Mouse (Mus musculus) cerebellum, postnatal 10 days (tissue): Measurements from ENCODE around the gene Gpr34.

Source experiments
- DNase-seq, 2 experiments: peaks; one replicate each; pipeline ENCODE4 v3.0.0; 2021; ENCODE audit warnings: mixed read lengths in 2 of 2

The Gpr34 gene

DNA sequence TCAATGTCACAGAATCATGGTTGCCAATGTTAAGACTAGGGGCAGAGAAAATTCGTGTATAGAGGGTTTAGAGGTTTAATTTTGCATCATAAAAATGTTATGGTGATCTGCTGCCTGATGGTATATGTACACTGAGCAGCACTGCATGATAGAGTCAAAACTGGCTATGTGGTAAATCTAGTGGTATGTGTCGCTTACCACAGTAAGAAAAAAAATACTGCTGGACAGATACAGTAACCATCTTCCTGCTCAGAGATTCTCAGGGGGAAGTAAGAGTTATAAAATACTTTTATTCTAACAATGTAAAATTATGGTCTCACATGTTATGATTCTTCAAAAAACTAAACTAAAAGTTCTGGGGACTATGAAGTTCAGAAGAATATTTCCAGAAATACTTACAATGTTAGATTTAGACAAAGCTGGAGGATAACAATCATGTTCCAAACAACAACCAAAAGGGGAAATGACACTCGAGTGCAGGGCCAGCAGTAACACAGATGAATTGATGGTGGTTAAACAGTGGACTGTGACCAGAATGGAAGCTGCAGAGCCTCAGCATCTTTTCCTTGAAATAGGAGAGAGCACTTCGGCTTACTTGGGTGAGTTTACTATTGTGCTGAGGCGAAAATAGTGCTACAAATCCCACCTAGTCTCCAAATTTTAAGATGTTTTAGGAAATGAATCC, at the start of gene Gpr34:
Gene Gpr34, plus strand, starts transcription at position 491 of the 685 bp plus-strand sequence.
- no peak for DNase-seq

DNA sequence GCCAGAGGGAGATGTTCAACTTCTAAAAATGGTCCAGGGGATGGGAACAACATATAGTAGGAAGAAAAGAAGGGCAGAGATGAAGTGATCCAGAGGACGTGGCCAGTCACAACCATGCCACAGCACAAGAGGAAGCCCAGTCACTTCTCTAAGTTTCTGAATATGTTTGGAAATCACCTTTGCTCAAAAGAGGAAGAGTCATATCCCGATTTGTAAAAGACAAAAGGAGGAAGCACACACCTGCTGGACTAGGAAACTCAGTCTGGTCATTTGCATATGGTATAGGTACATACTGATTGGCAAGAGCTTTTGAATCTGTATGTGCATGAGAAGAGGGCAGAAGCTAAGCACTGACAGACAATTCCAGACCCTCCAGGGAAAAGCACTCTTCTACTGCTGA, 32.5 kb upstream of the Gpr34 start:
- no peak for DNase-seq

GRCm38 (mm10) chrX:13599966-13600365, 31.9 kb upstream of the Gpr34 start:
- DNase-seq: no peak

GRCm38 (mm10) chrX:13606741-13607140, 25.1 kb upstream of the Gpr34 start:
- DNase-seq: no peak

GRCm38 (mm10) chrX:13607752-13608151, 24.1 kb upstream of the Gpr34 start:
- no peak for DNase-seq

- no peak for DNase-seq
Measured at GRCm38 (mm10) chrX:13611114-13611513, 20.8 kb upstream of the Gpr34 start.

GRCm38 (mm10) chrX:13612115-13612514, 19.8 kb upstream of the Gpr34 start:
- DNase-seq: no peak

DNA sequence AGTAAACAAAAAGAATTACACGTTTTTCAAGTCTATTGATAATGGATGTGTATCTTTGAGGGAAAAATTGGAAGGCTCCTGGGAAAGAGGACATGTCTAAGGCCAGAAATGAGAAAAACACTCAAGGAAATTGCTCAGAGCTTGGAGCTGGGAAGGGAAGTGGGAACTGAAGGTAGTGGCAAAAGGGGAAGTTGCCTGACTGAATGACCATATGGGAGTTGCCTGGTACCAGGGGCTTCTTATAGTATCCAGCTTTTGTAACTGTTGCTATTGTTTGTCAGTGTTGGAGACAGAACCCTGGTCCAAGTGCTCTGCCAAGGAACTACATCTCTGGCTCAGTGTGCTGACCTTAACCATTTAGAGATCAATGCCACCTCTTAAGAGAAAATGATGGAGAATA, 15.2 kb upstream of the Gpr34 start:
- DNase-seq: no peak

GRCm38 (mm10) chrX:13617294-13617693, 14.6 kb upstream of the Gpr34 start:
- DNase-seq: no peak

GRCm38 (mm10) chrX:13618476-13618875, 13.4 kb upstream of the Gpr34 start:
- DNase-seq: no peak

DNA sequence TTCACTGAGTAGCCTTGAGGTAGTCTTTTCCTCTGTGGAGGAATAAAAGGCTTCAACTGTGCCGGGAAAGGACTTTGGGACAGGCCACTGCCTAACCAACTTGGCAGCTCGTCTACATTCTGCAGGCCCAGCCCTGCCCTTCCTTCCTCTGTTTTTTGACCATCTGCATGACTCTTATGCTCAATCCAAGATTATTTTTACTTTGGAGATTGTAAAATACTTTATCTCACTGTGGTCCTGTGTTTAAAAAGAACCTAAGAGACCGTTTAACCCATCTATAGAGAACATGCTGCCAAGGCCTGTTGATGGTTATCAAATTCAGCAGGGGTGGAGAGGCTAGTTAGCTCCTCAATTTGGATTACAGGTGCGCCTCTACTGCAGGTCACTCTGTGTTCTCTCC, 10.4 kb upstream of the Gpr34 start:
- no peak for DNase-seq

DNA sequence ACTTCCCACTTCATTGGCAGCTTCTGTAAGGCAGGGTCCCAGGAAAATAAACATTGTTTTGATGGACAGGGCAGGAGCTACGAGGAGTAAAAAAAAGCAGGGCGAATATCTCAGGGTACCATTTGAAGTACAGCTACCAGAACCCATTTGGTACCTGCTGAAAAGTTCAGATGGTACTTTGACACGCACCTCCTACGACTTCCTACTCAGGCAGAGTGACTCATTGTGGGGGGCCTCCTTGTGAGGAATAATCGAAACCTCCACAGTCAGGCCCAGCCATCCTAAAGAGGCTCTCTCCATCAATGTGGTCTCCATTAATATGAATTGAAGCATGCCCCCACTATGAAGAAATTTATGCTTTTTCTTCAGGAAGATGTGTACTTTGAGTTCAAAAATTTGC, 9.2 kb upstream of the Gpr34 start:
- no peak for DNase-seq

DNA sequence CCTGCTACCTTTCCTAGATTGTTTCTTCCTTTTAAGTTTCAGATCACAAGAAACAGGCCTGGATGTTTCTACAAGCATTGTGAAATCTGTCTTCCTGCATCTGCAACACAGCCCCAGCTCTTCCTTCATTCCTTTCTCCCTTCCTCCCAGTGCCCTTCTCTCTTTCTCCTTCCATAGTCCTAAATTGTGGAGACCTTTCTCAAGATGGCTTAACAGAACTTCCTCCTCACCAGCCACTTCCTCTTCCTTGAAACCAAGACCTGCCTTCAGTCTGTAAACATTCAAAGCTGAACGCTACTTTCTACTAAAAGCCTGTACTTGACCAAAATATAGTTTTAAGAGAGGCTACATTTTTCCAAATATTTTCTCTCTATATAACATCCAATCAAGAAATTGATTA, 4.5 kb downstream of the Gpr34 start:
- no peak for DNase-seq

- no peak for DNase-seq
Measured at GRCm38 (mm10) chrX:13638894-13639293, 7.0 kb downstream of the Gpr34 start.

GRCm38 (mm10) chrX:13651889-13652288, 20.0 kb downstream of the Gpr34 start:
- no peak for DNase-seq

DNA sequence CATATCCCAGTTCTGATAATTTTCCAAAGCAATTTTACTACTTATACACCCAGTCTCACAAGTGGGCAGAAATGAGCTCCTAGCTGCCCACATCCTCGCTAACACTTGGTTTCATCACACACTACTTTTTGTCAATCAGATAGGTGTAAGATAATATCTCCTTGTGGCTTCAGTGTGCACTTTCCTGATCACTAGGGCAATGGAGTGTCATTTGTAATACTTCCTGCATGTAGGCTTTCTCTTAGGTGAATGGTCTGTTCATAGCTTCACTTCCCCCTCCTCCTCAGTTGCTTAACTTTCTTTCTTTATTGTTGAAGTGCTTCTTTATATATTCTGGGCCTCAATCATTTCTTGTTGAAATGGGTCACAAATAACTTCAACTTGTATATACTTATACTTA, 20.4 kb downstream of the Gpr34 start:
- DNase-seq: no peak

- no peak for DNase-seq
Measured at GRCm38 (mm10) chrX:13655005-13655421, 23.1 kb downstream of the Gpr34 start.

GRCm38 (mm10) chrX:13655906-13656305, 24.0 kb downstream of the Gpr34 start:
- no peak for DNase-seq

DNA sequence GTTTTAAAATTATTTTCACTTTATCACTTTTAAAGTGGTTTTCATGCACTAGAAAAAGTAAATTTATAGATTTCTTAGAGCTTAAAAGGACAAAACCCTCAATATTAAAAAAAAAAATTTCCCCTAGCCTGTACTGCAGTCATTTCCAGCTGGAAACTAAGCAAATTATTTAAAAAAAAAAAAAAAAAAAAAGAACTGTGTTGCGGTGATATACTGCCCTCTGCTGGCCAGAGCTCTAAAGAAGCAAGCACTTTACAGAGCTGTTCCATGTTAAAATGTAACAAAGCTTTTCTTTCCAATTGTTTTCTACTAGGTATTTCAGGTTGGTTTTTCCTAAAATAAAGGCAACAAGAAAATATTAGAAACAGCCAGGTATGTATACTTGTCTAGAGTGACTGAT, 24.8 kb downstream of the Gpr34 start:
- DNase-seq: peak; percentile 69 to 72

DNA sequence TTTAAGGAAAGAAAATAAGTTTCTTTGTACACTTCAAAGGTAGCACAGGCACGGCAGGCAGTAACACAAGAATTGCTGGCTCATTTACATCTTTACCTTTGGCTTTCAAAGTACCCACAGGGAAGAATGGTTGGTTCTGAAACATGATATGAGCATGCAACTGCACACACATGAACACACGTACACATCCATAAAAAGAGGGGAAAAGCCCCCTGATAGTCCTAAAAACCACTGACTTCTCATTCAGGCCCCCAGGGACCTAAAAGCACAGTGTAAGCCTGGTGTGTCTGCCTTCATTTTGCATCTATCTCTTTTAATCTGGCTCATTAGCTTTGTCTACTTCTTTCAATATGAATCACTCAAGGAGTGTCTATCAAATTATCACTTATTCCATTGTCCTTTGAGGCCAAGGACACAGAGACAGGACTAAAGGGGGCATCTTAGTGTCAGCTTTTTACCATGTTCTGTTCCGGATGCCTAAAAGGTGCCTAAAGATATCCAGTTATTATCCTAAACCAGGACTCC, 26.8 kb downstream of the Gpr34 start:
- no peak for DNase-seq

DNA sequence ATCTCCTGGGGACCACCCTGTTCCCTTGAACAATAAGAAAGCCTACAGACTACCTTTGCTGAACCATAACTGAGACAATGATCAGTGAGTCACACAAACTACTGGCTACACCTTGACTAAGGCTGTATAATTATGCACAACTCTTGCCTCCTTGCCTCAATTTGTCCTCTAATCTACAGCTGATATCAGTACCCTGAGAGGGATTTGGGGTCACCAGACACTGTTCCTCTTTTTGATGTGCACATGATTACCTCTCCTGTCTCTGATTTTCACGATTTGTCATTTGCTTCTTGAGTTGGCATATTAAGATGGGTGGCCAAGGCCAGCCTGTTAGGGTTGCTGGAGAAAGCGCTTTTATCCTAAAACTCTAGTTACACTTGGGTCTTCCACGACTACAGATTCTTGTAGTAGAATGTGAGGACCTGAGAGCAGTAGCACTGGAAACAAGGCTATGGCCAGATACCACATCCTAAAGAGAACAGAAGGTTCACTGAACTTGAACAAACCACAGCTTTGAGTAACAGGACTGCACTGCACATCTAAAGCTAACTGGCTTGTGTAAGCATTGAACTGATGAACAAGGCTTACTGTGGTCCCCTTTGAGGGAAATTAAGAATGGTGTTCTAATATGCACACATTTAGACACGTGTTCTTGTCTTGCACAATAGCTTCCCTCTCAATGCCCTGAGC, 27.5 kb downstream of the Gpr34 start:
- DNase-seq: no peak

GRCm38 (mm10) chrX:13661063-13661462, 29.2 kb downstream of the Gpr34 start, which contains the start of gene Gpr82:
Gpr82 (plus strand) TSS chrX:13661363.
- no peak for DNase-seq

DNA sequence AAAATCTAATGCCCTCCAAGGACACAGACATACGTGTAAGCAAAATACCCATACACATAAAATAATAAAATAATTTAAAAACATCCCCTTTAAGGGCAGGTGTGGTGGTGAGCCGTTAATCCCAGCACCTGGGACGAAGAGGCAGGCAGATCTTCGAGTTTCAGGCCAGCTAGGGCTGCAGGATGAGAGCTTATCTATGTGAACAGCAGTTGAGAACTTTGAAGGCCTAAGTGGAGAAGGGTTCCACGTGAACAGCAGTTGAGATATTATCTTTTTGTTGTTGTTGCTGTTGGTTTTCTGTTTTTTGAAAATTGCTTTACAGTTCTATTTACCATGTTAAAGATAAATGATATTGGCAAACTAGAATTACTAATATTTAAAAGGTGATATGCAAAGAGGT, 37.0 kb downstream of the Gpr34 start:
- DNase-seq: no peak

- DNase-seq: no peak
Measured at GRCm38 (mm10) chrX:13670342-13670741, 38.5 kb downstream of the Gpr34 start.
